Mouse (Mus musculus): ENCODE measurements around the gene Plcl2.
"Not testable (repeated sequence)": the region's sequence is repeated elsewhere in the genome, so short reads cannot be mapped to it uniquely, and the experiment has no call there.

Gene Plcl2

DNA sequence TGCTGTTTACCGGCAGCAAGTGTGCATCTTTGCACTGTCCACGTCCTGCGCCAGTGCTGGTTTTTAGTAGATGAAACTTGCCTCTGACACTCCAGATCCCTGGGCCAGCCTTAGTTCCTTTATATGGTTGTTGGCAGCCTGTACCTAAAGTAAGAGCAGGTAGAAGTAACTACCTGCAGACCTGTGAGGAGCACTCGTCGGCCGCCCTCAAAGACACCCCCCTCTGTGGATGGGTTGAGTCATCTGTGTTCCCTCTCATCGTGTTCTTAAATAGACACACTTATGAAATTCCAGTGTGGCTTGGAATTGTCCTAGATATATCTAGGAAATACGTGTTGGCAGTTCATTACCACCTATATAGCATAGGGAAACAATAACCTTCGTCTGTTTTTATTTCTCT lies 158.4 kb downstream of the Plcl2 start:
- DNase-seq (ENCODE audit: extremely low spot score, low read depth, low spot score), result no peak

DNA sequence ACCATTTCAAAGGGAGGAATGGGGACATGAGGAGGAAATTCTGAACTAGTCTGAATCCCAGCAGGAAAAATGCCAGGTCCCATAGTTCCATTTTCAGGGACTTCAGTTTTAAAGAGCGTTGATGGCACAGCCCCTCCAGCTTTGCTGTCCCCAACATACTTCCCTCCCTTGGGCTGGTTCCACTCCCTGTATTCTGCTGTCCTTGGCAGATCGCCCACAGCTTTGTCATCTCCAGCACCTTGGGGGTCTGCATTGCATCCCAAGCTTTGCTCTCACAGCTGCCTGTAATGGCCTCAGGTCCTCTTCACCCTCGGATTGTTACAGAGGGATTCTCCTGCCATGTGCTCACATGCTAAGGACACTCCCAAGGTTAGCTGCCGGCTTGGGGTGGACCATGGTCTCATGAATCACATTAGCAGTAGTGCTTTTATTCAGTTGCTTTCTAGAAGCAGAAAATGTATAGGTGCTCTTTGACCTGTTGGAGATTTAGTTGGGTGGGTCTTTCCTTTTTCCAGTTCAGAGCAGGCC lies 159.5 kb downstream of the Plcl2 start:
- no peak for DNase-seq (ENCODE audit: extremely low spot score, low read depth, low spot score)

DNA sequence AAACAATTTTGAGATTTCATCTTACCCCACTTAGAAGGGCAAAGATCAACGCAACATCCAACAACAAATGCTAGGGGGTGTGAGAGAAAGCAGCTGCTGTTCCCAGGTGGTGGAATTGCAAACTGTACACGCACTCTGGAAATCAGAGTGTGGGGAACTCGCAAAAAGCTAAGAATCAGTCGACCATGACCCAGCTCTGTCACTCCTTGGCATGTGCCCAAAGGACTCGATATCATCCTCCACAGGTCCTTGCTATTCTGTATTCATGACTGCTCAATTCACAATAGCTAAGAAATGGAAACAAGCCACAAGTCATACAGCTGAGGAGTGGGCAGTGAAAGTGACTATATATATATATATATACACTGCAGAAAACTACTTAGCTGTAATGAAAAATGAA lies 162.2 kb downstream of the Plcl2 start:
- DNase-seq (ENCODE audit: extremely low spot score, low read depth, low spot score), result no peak

DNA sequence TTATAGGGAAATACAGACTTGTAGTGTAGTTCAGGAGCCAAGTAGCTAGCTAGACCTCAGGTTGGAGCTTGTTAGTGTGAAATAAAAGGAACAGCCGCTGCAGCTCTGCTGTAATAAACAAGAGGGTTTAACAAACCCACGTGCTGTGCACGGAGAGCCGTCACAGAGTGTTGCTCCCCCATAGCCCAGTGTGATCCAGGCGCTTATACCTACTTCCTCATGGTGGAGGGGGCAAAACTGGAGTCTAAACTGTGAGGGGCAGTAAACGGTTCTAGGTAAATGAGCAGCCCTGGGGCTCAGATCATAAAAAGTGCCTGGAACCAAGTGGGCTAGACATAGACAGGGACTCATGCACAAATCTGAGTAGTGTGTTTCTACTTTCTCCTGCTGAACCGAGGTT lies 165.4 kb downstream of the Plcl2 start:
- no peak for DNase-seq (ENCODE audit: extremely low spot score, low read depth, low spot score)

DNA sequence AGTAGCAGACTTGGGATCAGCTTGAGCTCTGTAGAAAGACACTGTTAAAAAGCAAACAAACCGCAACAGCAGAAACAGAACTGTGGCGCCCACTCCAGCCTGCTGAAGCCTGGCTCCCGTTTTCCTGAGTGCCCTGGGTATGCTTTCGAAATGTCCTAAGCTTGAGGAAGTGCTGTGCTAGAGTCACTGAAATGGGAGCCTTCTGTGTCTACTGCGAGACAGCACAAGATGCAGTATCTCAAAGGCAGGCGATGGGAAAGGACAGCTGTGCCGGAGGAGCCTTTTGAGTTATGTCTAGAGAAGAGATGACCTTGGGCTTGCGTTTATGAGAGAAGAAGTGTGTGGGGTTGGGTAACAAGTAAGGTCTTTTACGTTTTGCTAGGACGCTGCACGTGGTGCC lies 166.0 kb downstream of the Plcl2 start:
- no peak for DNase-seq (ENCODE audit: extremely low spot score, low read depth, low spot score)

DNA sequence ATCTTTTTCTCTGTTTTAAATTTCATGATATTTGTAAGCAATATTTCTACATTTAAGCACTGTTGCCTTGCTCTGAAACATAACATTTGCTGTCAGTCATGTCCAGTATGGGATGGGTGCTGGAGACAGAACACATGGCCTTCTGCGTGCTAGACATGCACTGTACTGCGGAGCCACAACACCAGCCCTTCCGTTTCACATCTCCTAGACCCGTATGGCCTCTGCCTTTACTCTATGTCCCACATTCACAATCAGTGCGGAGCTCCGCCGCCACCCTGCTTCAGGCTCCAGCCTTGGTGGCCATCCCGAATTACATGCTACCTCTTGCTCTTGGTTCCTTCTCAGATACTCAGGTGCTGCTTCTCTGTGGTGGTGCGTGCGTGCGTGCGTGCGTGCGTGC lies 168.1 kb downstream of the Plcl2 start:
- DNase-seq (ENCODE audit: extremely low spot score, low read depth, low spot score), result no peak

DNA sequence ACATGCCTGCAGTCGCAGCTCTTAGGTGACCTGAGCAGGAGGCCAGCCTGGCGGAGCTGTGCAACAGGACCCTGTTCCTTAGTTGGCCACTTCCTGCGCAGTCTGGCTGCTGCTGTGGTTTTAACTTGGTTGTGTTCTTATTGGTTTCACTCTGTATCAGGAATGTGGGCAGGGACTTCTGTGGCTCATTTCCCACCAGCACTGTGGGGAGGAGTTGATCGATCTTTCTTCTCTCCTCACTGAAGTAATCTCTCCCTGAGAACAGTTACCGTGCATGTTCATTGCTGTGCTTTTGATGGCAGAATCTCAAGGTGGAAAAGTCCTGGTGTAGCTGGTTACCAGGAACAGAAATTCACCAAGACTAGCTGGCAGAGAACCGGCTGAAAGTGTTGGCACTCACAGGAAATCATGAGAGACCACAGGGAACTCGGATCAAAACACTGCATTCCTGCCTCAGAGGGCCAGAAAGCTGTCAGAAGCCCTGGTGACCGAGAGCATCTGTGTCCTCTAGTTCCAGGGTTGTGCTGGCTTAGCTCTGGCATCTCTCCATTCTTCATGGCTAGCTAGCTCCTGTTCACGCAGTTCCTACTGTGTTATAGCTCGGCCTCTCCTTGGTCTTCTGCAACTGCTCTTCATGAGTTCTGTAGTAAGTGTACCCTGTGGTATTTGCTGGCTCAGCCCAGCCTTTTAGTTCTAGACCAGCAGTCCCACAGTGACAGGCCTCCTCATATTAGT lies 168.9 kb downstream of the Plcl2 start:
- DNase-seq (ENCODE audit: extremely low spot score, low read depth, low spot score), result no peak

DNA sequence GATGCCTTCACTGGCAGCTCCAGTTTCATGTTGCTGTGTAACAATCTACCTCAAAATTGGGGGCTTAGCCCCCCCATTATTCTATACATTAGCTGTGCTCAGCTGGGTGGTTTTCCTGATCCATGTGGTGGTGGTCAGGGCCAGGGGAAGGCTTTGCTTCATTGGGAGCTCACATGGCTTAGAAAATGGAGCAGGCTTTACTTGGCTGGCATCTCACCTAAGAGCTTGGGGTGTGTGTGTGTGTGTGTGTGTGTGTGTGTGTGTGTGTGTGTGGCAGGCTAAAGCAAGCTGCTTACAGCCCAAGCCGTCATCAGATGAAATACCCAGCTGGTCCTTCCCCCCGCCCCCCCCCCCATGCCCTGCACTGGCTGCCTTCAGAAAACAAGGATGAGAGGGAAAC lies 169.5 kb downstream of the Plcl2 start:
- no peak for DNase-seq (ENCODE audit: extremely low spot score, low read depth, low spot score)

DNA sequence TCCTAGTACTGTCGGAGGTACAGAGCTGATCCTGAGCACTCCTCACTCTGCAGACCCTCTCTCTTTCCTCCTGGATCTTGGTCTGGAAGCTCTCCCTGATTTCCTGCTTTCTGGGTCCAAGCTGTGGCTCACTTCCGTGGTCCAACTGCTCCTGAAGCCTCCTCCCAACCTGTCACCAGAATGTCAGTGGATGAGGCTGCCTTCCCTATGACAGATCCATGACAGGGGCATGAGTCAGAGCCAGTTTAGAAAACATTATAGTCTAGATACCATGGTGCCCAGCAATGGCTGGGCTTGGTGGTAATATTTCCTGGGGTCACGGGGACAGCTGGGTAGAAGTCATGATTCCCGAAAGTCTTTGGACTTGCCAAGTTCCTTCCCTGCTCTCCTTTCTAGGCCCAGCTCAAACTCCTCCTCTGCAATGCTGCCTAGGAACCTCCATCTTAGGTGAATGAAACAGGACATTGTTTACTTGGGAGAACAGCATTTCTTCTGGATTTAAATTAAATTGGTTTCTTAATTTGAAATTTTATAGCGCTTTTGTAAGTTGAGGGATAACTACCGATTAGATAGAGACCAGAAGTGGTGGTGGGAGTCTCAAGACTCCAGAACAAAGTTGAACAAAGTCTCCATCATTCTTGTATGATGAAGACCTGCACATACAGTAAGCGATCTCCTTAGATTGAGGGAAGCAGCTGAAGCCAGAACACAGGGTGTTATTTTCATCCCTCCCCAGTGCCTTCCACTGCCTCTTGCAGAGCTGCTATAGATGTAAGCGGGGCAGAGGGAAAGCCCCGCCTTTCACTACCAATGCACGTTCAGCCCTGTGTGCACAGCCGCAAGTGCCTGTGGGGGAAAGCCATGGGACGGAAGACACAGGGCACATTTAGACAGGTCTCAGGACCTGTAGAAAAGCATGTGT lies 170.7 kb downstream of the Plcl2 start:
- no peak for DNase-seq (ENCODE audit: extremely low spot score, low read depth, low spot score)

DNA sequence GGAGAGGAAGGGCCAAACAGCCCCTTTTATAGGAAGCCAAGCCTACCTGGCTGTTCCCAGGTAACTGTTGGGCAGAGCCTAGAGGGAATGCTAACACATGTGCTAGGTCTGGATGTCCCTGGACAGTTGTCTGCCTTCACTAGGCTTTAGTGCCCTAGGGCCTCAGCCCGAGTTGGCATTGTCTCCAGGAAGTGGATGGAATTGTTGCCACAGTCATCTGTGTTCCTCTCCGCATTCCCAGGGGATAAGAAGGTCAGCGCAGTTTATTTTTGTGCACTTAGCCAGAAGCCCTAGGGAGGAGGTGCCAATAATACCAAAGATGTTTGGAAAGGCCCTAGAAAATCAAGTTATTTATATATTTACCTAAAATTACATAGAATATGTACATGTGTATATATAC lies 173.5 kb downstream of the Plcl2 start:
- no peak for DNase-seq (ENCODE audit: extremely low spot score, low read depth, low spot score)

DNA sequence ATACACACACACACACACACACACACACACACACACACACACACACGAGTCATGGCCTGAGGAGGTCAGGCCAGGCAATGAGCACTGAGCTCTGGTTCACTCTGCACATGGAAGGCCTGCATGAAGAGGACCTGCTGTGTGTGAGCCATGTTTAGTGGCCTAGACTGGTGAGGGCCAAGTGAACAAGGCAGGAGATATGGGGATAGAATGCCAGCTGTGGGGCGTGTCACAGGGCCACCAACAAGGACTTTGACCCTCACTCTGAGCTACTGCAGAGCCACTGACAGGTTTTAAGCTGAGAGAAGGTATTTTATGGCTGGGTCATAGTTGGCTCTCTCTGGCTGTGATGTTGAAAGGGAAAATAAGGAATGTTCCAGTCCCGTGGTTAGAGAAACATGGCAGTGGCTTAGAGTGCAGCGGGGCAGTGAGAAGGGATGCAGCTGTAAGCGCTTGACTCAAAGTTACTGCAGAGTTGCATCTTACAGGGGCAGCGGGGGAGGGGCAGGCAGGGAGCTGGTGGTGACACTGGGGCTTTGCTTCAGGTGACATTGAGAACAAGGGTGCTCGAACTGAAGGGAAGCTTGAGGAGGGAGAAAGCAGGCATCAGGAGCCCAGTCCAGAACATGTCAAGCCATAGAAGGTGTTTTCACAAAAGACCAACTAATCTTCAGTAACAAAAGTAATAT lies 175.9 kb downstream of the Plcl2 start:
- DNase-seq (ENCODE audit: extremely low spot score, low read depth, low spot score), result no peak

DNA sequence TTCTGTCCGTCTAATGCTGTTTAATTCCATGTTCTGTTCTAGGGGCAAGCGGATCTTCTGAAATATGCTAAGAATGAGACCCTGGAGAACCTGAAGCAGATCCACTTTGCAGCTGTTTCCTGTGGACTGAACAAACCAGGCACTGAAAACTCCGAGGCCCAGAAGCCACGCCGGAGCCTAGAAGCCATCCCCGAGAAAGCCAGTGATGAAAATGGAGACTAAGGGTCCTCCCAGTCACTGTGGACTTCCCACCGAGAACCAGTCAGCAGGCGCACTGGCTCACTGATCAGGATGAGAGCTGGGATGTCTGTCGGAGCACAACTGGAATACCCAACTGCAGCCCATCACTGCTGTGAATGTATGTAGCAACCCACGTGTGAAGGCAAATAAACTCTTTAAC lies 178.5 kb downstream of the Plcl2 start:
- no peak for DNase-seq (ENCODE audit: extremely low spot score, low read depth, low spot score)

DNA sequence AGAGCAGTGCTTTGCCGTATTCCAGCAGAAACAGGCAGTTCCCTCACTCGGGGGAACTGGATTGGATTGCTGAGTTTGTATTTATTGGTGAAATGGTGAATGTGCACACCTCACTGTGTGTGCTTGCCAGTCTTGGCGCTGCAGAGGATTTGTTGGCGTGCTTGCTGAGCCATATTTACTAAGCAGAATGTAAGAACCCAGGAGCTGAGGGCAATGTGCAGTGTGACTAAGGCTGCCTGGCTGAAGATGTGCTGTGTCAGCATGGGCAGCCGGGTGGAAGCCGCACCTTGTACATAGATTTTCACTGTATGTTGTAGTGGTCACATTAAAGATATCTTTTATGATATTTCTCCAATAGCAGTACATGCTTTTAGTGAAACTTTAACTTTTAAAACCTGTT lies 178.9 kb downstream of the Plcl2 start:
- DNase-seq (ENCODE audit: extremely low spot score, low read depth, low spot score), result no peak

DNA sequence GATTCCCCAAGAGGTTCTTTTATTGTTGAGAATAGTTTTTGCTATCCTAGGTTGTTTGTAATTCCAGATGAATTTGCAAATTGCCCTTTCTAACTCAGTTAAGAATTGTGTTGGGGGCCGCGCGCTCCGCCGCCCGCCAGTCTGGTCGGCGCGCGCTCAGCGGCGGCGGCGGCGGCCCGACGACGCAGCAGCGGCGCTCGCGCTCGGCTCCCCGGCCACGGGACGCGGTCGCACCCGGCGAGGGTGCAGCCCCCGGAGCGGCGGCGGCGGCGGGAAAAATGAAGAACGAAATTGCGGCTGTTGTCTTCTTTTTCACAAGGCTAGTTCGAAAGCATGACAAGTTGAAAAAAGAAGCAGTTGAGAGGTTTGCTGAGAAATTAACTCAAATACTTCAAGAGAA lies 189.2 kb downstream of the Plcl2 start:
- DNase-seq (ENCODE audit: extremely low spot score, low read depth, low spot score), result not testable (repeated sequence)

DNA sequence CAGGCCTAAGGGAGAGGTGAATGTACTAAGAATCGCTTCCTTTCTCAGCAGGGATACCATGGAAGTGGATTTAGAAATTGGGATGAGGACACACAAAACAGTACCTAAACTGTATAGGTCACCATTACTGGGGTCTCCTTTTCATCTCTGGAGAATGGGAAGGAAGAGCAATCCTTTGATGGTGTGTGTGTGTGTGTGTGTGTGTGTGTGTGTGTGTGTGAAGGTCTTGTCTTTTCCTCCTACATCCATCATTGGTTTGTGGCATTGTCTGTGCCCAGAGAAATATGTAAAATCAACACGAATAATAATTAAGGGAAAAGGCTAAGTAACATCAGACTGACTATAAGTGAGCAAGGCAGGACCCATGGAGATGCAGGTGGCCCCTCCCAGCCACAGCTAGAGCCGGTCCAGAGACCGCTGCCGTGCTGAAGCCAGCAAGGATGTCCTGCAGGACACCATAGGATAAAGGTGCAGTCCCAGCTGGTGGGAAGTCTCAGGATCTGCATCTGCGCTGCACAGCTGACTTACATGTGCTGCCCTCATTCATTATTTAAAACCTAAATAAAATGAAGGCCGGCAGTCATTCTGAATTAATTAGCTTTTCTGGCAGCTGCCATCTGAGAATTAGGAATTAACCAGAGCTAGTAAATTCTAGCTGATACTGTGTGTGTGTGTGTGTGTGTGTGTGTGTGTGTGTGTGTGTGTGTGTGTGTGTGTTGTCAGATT lies 201.5 kb downstream of the Plcl2 start:
- no peak for DNase-seq (ENCODE audit: extremely low spot score, low read depth, low spot score)

DNA sequence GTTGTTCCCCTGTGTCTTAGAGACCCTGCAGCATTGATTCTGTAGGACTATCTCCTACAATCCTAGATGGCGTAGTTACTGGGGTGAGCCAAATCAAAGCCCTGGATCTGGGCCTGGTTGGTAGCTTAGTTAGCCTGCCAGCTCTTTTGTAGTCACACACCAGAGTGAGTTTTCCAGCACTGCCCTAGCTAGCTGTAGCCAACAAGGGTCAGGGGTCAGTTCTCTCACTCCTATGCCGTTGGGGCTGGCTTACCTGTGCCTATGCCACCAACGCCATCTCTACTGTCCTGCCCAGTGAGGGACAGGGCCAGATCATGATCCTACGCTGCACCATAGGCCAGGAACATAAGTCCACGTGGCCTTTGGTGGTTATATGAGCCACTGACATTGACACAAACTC lies 208.4 kb downstream of the Plcl2 start:
- DNase-seq (ENCODE audit: extremely low spot score, low read depth, low spot score), result no peak

DNA sequence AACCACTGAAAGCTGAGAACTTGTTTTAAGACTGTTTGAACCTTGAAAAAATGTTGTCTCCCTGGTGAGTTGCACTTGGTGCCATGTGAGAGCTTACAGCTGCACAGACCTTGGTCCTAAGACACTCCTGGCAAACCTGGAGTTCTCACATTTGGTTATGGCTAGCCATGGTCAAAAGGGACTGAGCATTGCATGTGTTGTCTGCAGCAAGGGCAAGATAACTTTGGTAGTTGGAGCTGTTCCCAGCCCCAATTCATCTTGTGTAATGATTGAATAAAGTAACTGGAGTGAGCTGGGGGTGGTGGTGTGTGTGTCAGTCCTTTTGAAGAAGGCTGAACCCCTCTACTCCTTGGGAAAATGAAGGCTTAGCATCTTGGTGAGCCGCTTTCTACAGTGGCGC lies 215.2 kb downstream of the Plcl2 start:
- no peak for DNase-seq (ENCODE audit: extremely low spot score, low read depth, low spot score)

DNA sequence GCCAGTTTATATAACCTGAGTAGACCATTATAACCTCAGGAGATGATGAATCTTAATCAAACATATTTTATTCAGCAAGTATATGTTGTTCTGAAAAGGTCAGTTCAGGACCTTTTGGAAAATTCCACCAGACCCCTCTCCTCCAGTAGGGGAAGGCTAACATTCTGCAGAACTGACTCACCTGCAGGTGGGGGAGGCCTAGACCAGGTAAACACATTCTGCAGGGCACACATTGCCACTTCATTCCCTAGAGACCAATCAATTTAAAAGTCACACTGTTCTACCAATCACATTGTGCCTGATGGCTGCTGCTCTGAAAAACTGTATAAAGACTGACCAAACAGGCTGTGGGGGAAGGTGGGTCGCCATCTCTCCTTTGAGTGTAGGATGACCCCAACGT lies 217.1 kb downstream of the Plcl2 start:
- DNase-seq (ENCODE audit: extremely low spot score, low read depth, low spot score), result no peak

DNA sequence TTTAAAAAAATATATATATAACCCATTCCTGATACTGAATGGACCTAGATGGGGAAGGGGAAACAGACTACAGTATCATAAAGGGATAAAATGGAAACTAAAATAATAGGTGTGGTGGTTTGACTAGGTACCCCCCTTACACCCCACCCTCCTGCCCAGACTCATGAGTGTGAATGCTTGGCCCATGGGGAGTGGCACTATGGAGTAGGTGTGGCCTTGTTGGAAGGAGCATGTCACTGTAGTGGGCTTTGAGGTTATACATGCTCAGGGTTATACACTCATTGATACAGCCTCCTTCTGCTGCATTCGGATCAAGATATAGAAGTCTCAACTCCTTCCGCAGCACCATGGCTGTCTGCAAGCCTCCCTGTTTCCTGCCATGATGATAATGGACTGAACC lies 219.8 kb downstream of the Plcl2 start:
- no peak for DNase-seq (ENCODE audit: extremely low spot score, low read depth, low spot score)

DNA sequence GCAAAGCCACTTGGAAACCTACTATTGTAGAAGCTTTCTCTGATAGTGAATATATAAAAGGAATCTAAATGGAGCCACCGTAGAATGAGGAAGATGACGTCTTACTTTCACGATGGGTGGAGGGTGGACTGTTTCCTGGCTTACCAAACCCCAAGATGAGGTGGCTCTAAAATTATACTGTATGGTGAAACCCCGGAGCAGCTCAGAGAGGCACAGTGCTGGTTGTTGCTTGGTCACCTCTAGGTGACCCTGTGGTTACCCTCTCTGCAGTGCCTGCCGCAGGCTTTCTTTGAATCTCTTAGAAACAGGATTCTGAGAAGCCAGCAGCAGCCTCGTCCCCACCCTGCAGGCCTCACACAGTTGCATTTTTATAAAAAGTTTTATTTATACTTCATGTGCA lies 220.4 kb downstream of the Plcl2 start:
- no peak for DNase-seq (ENCODE audit: extremely low spot score, low read depth, low spot score)

DNA sequence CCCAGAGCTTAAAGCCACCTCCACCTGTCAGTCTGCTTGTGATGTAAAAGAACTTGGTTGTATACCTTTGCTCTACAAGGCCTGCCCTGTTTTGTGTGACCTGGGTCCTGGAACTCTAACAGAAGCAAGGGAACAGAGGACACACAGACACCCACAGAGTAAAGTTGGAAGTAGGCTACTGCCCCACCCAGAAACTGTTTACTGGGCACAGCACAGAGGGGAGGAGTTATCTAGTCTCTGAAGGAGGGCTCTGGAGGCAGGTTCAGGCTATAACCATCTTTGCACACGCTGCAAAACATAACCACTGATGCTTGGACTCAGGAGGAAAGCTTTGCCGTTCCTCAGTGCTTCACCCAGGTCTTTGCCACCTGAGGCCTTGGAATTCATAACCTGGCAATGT lies 221.7 kb downstream of the Plcl2 start:
- no peak for DNase-seq (ENCODE audit: extremely low spot score, low read depth, low spot score)
